Mouse (Mus musculus): ENCODE measurements around the gene Plxnb2. TPM values are rescaled to one million over a fixed set of nuclear protein-coding genes. Genes with fewer than 3 reads are reported as not detected.

Plxnb2 gene
- polyA plus RNA-seq, 1 experiment from 2014 or later: 99.0 TPM

DNA sequence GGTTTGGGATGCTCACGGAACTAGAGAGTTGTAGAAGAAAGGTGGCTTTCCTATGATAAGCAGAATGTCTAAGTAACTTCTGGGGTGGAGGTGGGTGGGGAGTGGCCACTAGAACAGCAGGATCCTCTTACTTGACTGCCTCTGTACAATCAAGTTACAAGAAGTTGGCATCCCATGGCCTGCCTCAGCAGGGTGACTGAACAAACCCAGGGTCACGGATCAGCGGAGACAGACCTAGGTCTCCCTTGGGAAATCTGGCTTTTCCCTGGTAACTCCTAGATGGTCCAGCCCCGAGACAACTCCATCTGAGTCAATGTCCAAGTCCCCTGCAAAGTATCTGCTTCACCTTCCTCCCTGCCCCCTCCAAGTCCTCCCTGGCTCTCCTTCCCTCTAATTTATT, 32.7 kb downstream of the Plxnb2 start:
- peak overlapping the region; percentile 69; the same call in 1 of the 2 replicates for H3K4me3 ChIP-seq
- H3K4me2 ChIP-seq: peak overlapping the region; percentile 83; the same call in 1 of the 2 replicates
- no peak for ATAC-seq (ENCODE audit: extremely low read depth, insufficient number of reproducible peaks, low FRiP score, low TSS enrichment)
- H3K4me1 ChIP-seq: peaks cover 33% of the 10 kb centered on the region
- WGBS: 45% methylated on average over 4 of the region's 4 CpGs
- no peak overlapping the region for H3K27ac ChIP-seq (replicated peaks)
- H3K9ac ChIP-seq: no peak overlapping the region
- no peaks in the 10 kb centered on the region for H3K9me3 ChIP-seq
- peaks cover 79% of the 10 kb centered on the region for H3K27me3 ChIP-seq (replicated peaks)
- H3K36me3 ChIP-seq: no peaks in the 10 kb centered on the region

DNA sequence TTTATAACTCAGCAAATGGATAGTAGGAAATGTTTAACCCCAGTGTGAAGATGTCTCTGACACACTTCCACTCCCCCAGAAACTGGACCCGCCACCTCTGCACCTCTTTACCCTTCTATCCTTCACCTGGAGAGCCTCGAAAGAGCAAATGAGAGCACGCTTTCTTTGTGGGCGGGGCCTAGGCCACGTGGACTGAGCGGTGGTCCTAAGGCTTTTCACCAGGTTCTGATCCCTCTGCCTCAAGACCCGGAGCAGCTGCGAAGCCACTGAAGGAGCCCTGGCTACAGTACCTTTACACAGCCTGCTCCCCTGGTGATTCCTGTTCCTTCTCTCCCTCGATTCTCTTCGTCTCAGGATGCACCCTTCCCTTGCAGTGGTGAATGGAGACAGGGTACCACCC, 33.1 kb downstream of the Plxnb2 start:
- Histone ChIP-seq H3K27me3 (replicated peaks) (peaks cover 84% of the 10 kb centered on the region), H3K9me3 (no peaks in the 10 kb centered on the region), H3K4me1 (peaks cover 33% of the 10 kb centered on the region), H3K4me3 (peak overlapping the region; percentile 39), H3K4me2 (peak overlapping the region; percentile 67), H3K36me3 (no peaks in the 10 kb centered on the region), H3K9ac (no peak overlapping the region), H3K27ac (replicated peaks) (no peak overlapping the region)
- no peak for ATAC-seq (ENCODE audit: extremely low read depth, insufficient number of reproducible peaks, low FRiP score, low TSS enrichment)
- WGBS: 23% methylated on average over 10 of the region's 10 CpGs

DNA sequence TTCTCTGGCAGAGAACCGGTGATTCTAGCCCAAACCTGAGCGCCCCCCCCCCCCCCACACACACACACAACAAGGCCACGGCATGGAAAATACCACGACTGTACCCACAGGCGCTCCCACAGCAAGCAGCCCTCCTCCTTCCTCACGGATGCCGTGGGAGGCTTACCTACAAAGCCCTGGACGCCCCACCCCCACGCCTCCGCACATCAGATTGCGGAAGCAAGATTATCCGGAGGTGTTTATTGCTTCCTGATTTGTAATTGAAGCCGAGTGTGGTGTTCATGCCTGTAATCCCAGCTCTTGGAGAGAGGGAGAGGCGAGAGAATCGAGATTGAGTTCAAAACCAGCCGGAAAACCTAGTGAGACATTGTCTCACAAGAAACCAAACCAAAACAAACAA, 33.6 kb downstream of the Plxnb2 start:
- H3K36me3 ChIP-seq: no peaks in the 10 kb centered on the region
- peak overlapping the region; percentile 39 for H3K4me3 ChIP-seq
- H3K27ac ChIP-seq (replicated peaks): no peak overlapping the region
- peaks cover 33% of the 10 kb centered on the region for H3K4me1 ChIP-seq
- peak overlapping the region; percentile 38 for H3K9ac ChIP-seq
- ATAC-seq (ENCODE audit: extremely low read depth, insufficient number of reproducible peaks, low FRiP score, low TSS enrichment): no peak
- H3K27me3 ChIP-seq (replicated peaks): peaks cover 88% of the 10 kb centered on the region
- H3K4me2 ChIP-seq: peak overlapping the region; percentile 67
- no peaks in the 10 kb centered on the region for H3K9me3 ChIP-seq
- WGBS: 10% methylated on average over 16 of the region's 16 CpGs

DNA sequence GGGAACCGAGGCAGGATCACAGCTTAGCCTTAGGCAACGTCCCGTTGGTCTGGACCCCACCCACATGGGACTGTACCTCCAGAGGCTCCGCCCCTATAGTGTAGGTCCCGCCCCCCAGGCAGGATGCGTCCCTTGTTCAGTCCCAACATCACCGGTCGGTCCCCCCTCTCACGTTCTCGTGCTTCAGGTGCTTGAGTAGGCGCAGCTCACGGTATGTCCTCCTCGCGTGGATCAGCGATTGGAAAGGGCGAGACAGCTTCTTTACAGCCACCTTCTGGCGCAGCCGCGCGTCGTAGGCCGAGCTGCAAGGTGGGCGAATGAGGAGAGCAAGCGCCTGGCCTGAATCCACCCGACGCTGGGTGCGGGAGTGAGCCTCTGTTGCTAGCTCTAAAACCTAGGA, 34.1 kb downstream of the Plxnb2 start:
- Histone ChIP-seq H3K4me1 (peaks cover 34% of the 10 kb centered on the region), H3K9ac (peak overlapping the region; percentile 38), H3K9me3 (no peaks in the 10 kb centered on the region), H3K27me3 (replicated peaks) (peaks cover 93% of the 10 kb centered on the region), H3K36me3 (no peaks in the 10 kb centered on the region), H3K4me3 (peak overlapping the region; percentile 39), H3K27ac (replicated peaks) (no peak overlapping the region), H3K4me2 (peak overlapping the region; percentile 67)
- ATAC-seq (ENCODE audit: extremely low read depth, insufficient number of reproducible peaks, low FRiP score, low TSS enrichment): no peak
- WGBS: 2% methylated on average over 27 of the region's 27 CpGs

DNA sequence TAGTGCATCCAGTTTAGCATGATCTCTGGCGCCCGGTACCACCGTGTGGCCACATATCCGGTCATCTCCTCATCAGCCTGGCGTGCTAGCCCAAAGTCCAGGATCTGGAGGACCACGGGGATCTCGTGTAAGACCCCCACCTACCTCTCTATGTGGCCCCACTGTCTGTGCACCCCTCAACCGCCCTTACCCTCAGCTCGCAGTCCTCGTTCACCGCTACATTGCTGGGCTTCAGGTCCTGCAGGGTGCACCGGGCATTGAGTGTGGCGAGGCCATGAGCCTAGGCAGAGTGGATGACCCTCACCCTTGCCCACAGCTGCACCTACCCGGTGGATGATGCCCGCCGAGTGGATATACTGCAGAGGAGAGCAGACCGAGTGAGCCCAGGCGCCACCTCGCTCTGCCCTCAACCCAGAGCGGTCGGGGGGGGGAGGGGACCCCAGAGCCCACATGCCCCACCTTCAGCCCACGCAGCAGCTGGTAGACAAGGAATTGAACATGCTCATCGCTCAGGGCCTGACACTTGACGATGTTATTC, 34.7 kb downstream of the Plxnb2 start:
- Histone ChIP-seq H3K27ac (replicated peaks) (no peak overlapping the region), H3K4me2 (peak overlapping the region; percentile 67), H3K4me3 (peak overlapping the region; percentile 39; the same call in 1 of the 2 replicates), H3K36me3 (no peaks in the 10 kb centered on the region), H3K4me1 (peaks cover 41% of the 10 kb centered on the region), H3K27me3 (replicated peaks) (peaks cover 98% of the 10 kb centered on the region), H3K9me3 (no peaks in the 10 kb centered on the region), H3K9ac (no peak overlapping the region)
- 57% methylated on average over 24 of the region's 24 CpGs for WGBS
- no peak for ATAC-seq (ENCODE audit: extremely low read depth, insufficient number of reproducible peaks, low FRiP score, low TSS enrichment)

DNA sequence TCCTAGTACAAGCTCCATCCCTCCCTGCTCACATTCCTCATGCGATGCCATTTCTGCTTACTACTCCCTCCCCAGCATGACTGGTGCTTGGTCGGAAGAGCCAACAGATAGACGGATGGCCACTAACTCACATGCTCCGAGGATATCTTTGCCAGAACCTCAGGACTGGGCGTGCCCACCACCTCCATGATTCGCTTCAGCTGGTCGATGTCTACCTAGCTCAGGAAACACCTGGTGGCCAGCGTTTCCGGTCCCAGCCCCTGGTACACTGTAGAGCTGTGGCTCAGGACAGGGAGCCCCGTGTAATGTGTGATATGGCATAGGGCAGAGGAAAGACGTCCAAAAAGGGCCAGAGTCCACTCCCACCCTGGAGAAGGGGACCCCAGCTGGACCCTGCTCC, 35.6 kb downstream of the Plxnb2 start:
- Histone ChIP-seq H3K4me3 (no peak overlapping the region), H3K36me3 (no peaks in the 10 kb centered on the region), H3K9ac (no peak overlapping the region), H3K27me3 (replicated peaks) (peaks cover 100% of the 10 kb centered on the region), H3K4me2 (no peak overlapping the region), H3K4me1 (peaks cover 45% of the 10 kb centered on the region), H3K9me3 (no peaks in the 10 kb centered on the region), H3K27ac (replicated peaks) (no peak overlapping the region)
- 76% methylated on average over 11 of the region's 11 CpGs for WGBS
- ATAC-seq (ENCODE audit: extremely low read depth, insufficient number of reproducible peaks, low FRiP score, low TSS enrichment): no peak

DNA sequence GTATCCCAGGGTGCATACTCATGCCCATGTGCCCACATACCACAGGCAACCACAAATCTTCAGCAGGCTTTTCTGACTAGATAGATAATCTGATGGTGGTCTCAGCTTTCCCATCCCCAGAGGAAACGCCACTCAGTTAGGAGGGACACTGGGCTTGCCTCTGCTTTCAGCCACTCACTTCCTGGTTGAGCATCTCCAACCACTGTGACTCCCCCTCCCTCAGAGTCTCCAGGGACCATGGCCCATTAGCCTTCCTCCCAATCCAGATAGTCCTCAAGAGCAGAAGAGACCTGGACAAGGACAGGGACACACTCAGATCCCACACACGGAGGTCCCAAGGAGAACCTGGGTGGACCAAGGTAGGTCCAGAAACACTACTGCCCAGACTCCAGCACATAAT, 37.5 kb downstream of the Plxnb2 start:
- no peaks in the 10 kb centered on the region for H3K9me3 ChIP-seq
- WGBS: 50% methylated on average over 2 of the region's 2 CpGs
- H3K27ac ChIP-seq (replicated peaks): no peak overlapping the region
- H3K27me3 ChIP-seq (replicated peaks): peaks cover 97% of the 10 kb centered on the region
- no peak for ATAC-seq (ENCODE audit: extremely low read depth, insufficient number of reproducible peaks, low FRiP score, low TSS enrichment)
- no peak overlapping the region for H3K4me3 ChIP-seq
- no peak overlapping the region for H3K9ac ChIP-seq
- no peak overlapping the region for H3K4me2 ChIP-seq
- peaks cover 36% of the 10 kb centered on the region for H3K4me1 ChIP-seq
- H3K36me3 ChIP-seq: no peaks in the 10 kb centered on the region

DNA sequence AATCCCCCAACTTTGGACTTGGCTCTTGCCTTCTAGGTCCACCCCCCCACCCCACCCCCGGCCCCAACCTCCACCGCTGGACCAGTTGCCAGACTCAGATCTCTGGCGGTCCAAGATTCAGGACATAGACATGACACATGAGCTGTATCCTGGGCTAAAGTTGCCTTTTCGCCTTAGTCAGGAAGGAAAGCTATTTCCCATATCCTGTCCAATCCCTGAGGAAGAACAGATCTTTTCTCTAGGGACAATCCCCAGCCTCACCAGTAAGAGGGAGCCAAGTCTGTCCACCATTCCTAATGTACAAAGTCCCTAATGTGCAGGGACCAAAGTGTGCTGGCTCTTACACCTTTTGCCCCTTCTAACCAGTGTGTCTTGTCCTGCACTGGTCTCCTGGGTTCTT, 38.7 kb downstream of the Plxnb2 start:
- no peak for ATAC-seq (ENCODE audit: extremely low read depth, insufficient number of reproducible peaks, low FRiP score, low TSS enrichment)
- H3K27ac ChIP-seq (replicated peaks): no peak overlapping the region
- H3K9ac ChIP-seq: no peak overlapping the region
- no peaks in the 10 kb centered on the region for H3K36me3 ChIP-seq
- H3K4me2 ChIP-seq: no peak overlapping the region
- H3K9me3 ChIP-seq: no peaks in the 10 kb centered on the region
- peaks cover 85% of the 10 kb centered on the region for H3K27me3 ChIP-seq (replicated peaks)
- H3K4me3 ChIP-seq: no peak overlapping the region
- WGBS: 41% methylated on average over 4 of the region's 4 CpGs
- H3K4me1 ChIP-seq: peaks cover 44% of the 10 kb centered on the region

DNA sequence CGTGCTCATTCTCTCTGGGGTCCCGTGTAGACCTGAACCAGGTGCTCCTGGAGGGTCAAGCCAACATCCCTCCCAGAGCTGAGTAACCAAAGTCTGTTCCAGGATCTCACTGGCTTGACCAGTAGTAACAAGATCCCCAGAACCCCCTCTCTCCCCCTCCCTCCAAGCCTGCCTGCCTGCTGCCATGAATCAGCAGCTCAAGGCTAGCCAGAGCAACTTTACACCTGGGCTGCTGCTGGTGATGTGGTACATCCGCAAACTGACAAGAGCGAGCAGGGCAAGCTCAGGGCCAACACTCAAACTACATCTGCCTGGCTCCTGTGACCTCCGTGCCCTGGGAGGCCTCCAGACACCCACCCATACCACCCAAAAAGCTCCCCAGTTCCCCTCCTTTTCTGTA, 39.1 kb downstream of the Plxnb2 start:
- no peak overlapping the region for H3K27ac ChIP-seq (replicated peaks)
- H3K27me3 ChIP-seq (replicated peaks): peaks cover 80% of the 10 kb centered on the region
- 0 out of 2 replicates have a peak overlapping the region, but pooled peaks have one; percentile 64 for H3K4me3 ChIP-seq
- peak overlapping the region; percentile 90 for H3K4me2 ChIP-seq
- H3K36me3 ChIP-seq: no peaks in the 10 kb centered on the region
- H3K9ac ChIP-seq: no peak overlapping the region
- WGBS: 24% methylated on average over 5 of the region's 5 CpGs
- no peaks in the 10 kb centered on the region for H3K9me3 ChIP-seq
- ATAC-seq (ENCODE audit: extremely low read depth, insufficient number of reproducible peaks, low FRiP score, low TSS enrichment): no peak
- H3K4me1 ChIP-seq: peaks cover 40% of the 10 kb centered on the region

DNA sequence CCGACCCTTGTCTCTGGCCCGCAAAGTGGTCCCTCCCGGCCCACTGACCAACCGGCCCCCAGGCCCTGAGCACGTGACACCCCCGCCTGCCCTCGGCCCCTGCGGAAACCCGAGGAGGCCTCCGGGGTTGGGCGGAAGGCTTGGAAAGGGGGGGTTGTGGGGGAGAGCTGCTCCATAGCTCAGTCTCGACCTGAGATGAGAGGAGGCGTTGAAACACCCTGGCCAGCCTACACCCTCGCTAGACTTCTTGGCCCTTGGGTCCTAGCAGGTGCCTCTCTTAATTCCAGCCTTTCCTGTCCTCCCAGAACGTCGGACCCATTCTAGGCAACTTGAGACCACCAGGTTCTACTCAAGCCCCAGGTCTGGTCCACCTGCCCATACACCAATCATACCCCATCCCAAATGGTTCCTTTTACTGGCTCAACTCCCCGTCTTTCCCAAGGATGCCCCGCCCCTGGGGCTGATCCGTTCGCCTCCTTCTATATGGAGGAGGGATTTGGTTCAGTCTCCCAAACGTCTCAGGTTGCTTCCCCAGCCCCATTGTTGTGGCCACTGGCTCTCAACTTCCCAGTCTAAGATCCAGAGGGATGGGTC, 39.8 kb downstream of the Plxnb2 start, which contains the start of gene Mapk12:
TSS of gene Mapk12 (minus strand) at position 45 of the 594 bp plus-strand sequence.
- under 1% methylated on average over 21 of the region's 21 CpGs for WGBS
- peak; percentile 40; the same call in 1 of the 2 replicates for ATAC-seq (ENCODE audit: extremely low read depth, insufficient number of reproducible peaks, low FRiP score, low TSS enrichment)
- H3K9ac ChIP-seq: peak within 1 kb of the TSS; percentile 79
- peaks cover 74% of the 10 kb centered on the region for H3K27me3 ChIP-seq (replicated peaks)
- H3K36me3 ChIP-seq: no peaks in the 10 kb centered on the region
- H3K4me3 ChIP-seq: peak within 1 kb of the TSS; percentile 64
- H3K27ac ChIP-seq (replicated peaks): no peak within 1 kb of the TSS
- peak within 1 kb of the TSS; percentile 90 for H3K4me2 ChIP-seq
- no peaks in the 10 kb centered on the region for H3K9me3 ChIP-seq
- H3K4me1 ChIP-seq: peaks cover 36% of the 10 kb centered on the region

DNA sequence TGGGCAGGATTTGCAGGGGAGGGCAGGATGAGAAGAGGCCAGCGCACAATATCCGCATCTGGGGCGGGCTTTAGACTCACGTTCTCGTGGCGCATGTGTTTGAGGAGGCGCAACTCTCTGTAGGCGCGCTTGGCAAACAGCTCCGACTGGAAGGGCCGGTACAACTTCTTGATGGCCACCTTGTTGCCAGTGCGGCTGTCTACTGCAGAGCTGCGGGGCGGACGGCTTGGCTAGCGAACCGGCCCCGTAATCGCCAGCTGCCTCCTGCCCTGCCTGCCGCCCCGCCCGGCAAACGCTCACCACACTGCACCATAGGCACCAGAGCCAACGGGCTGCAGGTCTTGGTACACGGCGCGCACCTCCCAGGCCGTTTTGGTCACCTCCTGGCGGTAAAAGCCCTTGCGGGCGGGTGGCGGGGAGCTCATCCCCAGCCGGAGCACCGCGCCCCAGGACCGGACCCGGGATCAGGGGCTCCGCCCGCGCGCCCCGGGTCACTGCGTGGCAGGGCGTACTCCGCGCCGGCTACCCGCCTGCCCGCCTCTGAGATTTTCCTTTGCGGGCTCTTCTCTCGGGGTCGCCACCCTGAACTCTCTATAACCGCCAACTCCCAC, 40.4 kb downstream of the Plxnb2 start:
- WGBS: 0% methylated on average over 53 of the region's 53 CpGs
- H3K9me3 ChIP-seq: no peaks in the 10 kb centered on the region
- H3K4me1 ChIP-seq: peaks cover 36% of the 10 kb centered on the region
- peak overlapping the region; percentile 90 for H3K4me2 ChIP-seq
- H3K27me3 ChIP-seq (replicated peaks): peaks cover 68% of the 10 kb centered on the region
- H3K9ac ChIP-seq: peak overlapping the region; percentile 79
- 0 out of 2 replicates have a peak, but pooled peaks have one; percentile 18 for ATAC-seq (ENCODE audit: extremely low read depth, insufficient number of reproducible peaks, low FRiP score, low TSS enrichment)
- H3K36me3 ChIP-seq: no peaks in the 10 kb centered on the region; the same call in 1 of the 2 replicates
- no peak overlapping the region for H3K27ac ChIP-seq (replicated peaks)
- peak overlapping the region; percentile 64 for H3K4me3 ChIP-seq

Data from heart, embryonic 13.5 days (tissue).